Mouse (Mus musculus): ENCODE results near the gene Usb1. TPM values are rescaled to one million over a fixed set of nuclear protein-coding genes. Genes with fewer than 3 reads are reported as not detected.
A peak's percentile ranks its signal among the peaks of the same experiment; 100 is the strongest.

Usb1 gene
- polyA plus RNA-seq, 1 experiment, result 21.2 TPM

GRCm38 (mm10) chr8:95361016-95361341 is 28.9 kb downstream of the Usb1 start:
- no peaks in the 10 kb centered on the region for H3K36me3 ChIP-seq (ENCODE audit: control insufficient read depth, insufficient read depth, low read length)
- no peak for TF ChIP-seq CTCF (IDR thresholded peaks at IDR 0.05; ENCODE audit: extremely low read depth, insufficient read length, insufficient replicate concordance, low read depth, low read length)
- no peak for TF ChIP-seq POLR2A (IDR thresholded peaks at IDR 0.05; ENCODE audit: low read depth, low read length)
- peaks cover 35% of the 10 kb centered on the region for H3K4me1 ChIP-seq (ENCODE audit: control insufficient read depth, insufficient read depth, insufficient read length, low read length)
- 78% methylated on average over 3 of the region's 3 CpGs for WGBS
- no peaks in the 10 kb centered on the region for H3K27me3 ChIP-seq (ENCODE audit: control insufficient read depth, insufficient read depth, low read length)
- no peak overlapping the region for H3K27ac ChIP-seq (ENCODE audit: insufficient read depth, low read depth, low read length)
- H3K4me3 ChIP-seq (ENCODE audit: low read depth, low read length), result no peak overlapping the region

GRCm38 (mm10) chr8:95362272-95362671 is 30.2 kb downstream of the Usb1 start:
- 54% methylated on average over 6 of the region's 6 CpGs for WGBS
- Histone ChIP-seq H3K4me1 (ENCODE audit: control insufficient read depth, insufficient read depth, insufficient read length, low read length) (peaks cover 32% of the 10 kb centered on the region), H3K4me3 (ENCODE audit: low read depth, low read length) (no peak overlapping the region), H3K36me3 (ENCODE audit: control insufficient read depth, insufficient read depth, low read length) (no peaks in the 10 kb centered on the region), H3K27ac (ENCODE audit: insufficient read depth, low read depth, low read length) (no peak overlapping the region), H3K27me3 (ENCODE audit: control insufficient read depth, insufficient read depth, low read length) (no peaks in the 10 kb centered on the region)
- no peak for TF ChIP-seq CTCF (IDR thresholded peaks at IDR 0.05; ENCODE audit: extremely low read depth, insufficient read length, insufficient replicate concordance, low read depth, low read length)
- TF ChIP-seq POLR2A (IDR thresholded peaks at IDR 0.05; ENCODE audit: low read depth, low read length), result no peak

GRCm38 (mm10) chr8:95363849-95364248 is 31.8 kb downstream of the Usb1 start:
- peaks cover 24% of the 10 kb centered on the region for H3K4me1 ChIP-seq (ENCODE audit: control insufficient read depth, insufficient read depth, insufficient read length, low read length)
- WGBS, result 51% methylated on average over 2 of the region's 2 CpGs
- 0 out of 2 replicates have a peak overlapping the region, but pooled peaks have one; percentile 14 for H3K27ac ChIP-seq (ENCODE audit: insufficient read depth, low read depth, low read length)
- H3K27me3 ChIP-seq (ENCODE audit: control insufficient read depth, insufficient read depth, low read length), result no peaks in the 10 kb centered on the region
- H3K36me3 ChIP-seq (ENCODE audit: control insufficient read depth, insufficient read depth, low read length), result no peaks in the 10 kb centered on the region
- no peak overlapping the region for H3K4me3 ChIP-seq (ENCODE audit: low read depth, low read length)
- TF ChIP-seq POLR2A (IDR thresholded peaks at IDR 0.05; ENCODE audit: low read depth, low read length) (no peak), CTCF (IDR thresholded peaks at IDR 0.05; ENCODE audit: extremely low read depth, insufficient read length, insufficient replicate concordance, low read depth, low read length) (no peak)

GRCm38 (mm10) chr8:95369581-95370326 is 37.7 kb downstream of the Usb1 start:
- Histone ChIP-seq H3K4me3 (ENCODE audit: low read depth, low read length) (no peak overlapping the region), H3K36me3 (ENCODE audit: control insufficient read depth, insufficient read depth, low read length) (no peaks in the 10 kb centered on the region; the same call in 1 of the 2 replicates), H3K27ac (ENCODE audit: insufficient read depth, low read depth, low read length) (no peak overlapping the region), H3K4me1 (ENCODE audit: control insufficient read depth, insufficient read depth, insufficient read length, low read length) (no peaks in the 10 kb centered on the region), H3K27me3 (ENCODE audit: control insufficient read depth, insufficient read depth, low read length) (no peaks in the 10 kb centered on the region)
- 64% methylated on average over 20 of the region's 20 CpGs for WGBS
- no peak for TF ChIP-seq POLR2A (IDR thresholded peaks at IDR 0.05; ENCODE audit: low read depth, low read length)
- TF ChIP-seq CTCF (IDR thresholded peaks at IDR 0.05; ENCODE audit: extremely low read depth, insufficient read length, insufficient replicate concordance, low read depth, low read length), result no peak

GRCm38 (mm10) chr8:95373389-95374002 is 41.4 kb downstream of the Usb1 start:
- TF ChIP-seq POLR2A (IDR thresholded peaks at IDR 0.05; ENCODE audit: low read depth, low read length), result no peak
- TF ChIP-seq CTCF (IDR thresholded peaks at IDR 0.05; ENCODE audit: extremely low read depth, insufficient read length, insufficient replicate concordance, low read depth, low read length), result no peak
- Histone ChIP-seq H3K27me3 (ENCODE audit: control insufficient read depth, insufficient read depth, low read length) (no peaks in the 10 kb centered on the region), H3K36me3 (ENCODE audit: control insufficient read depth, insufficient read depth, low read length) (no peaks in the 10 kb centered on the region; the same call in 1 of the 2 replicates), H3K4me1 (ENCODE audit: control insufficient read depth, insufficient read depth, insufficient read length, low read length) (peaks cover 15% of the 10 kb centered on the region; the same call in 1 of the 2 replicates), H3K4me3 (ENCODE audit: low read depth, low read length) (no peak overlapping the region), H3K27ac (ENCODE audit: insufficient read depth, low read depth, low read length) (no peak overlapping the region)
- WGBS, result 64% methylated on average over 12 of the region's 12 CpGs

GRCm38 (mm10) chr8:95374429-95374828 is 42.3 kb downstream of the Usb1 start:
- H3K27me3 ChIP-seq (ENCODE audit: control insufficient read depth, insufficient read depth, low read length), result no peaks in the 10 kb centered on the region
- H3K36me3 ChIP-seq (ENCODE audit: control insufficient read depth, insufficient read depth, low read length), result no peaks in the 10 kb centered on the region; the same call in 1 of the 2 replicates
- TF ChIP-seq POLR2A (IDR thresholded peaks at IDR 0.05; ENCODE audit: low read depth, low read length) (no peak), CTCF (IDR thresholded peaks at IDR 0.05; ENCODE audit: extremely low read depth, insufficient read length, insufficient replicate concordance, low read depth, low read length) (no peak)
- H3K27ac ChIP-seq (ENCODE audit: insufficient read depth, low read depth, low read length), result no peak overlapping the region
- WGBS, result 79% methylated on average over 3 of the region's 3 CpGs
- no peak overlapping the region for H3K4me3 ChIP-seq (ENCODE audit: low read depth, low read length)
- H3K4me1 ChIP-seq (ENCODE audit: control insufficient read depth, insufficient read depth, insufficient read length, low read length), result peaks cover 15% of the 10 kb centered on the region; the same call in 1 of the 2 replicates

- 75% methylated on average over 7 of the region's 7 CpGs for whole genome bisulfite sequencing
- TF ChIP-seq CTCF (IDR thresholded peaks at IDR 0.05; ENCODE audit: extremely low read depth, insufficient read length, insufficient replicate concordance, low read depth, low read length) (no peak), POLR2A (IDR thresholded peaks at IDR 0.05; ENCODE audit: low read depth, low read length) (no peak)
- Histone ChIP-seq H3K4me3 (ENCODE audit: low read depth, low read length) (no peak overlapping the region), H3K36me3 (ENCODE audit: control insufficient read depth, insufficient read depth, low read length) (no peaks in the 10 kb centered on the region; the same call in 1 of the 2 replicates), H3K27ac (ENCODE audit: insufficient read depth, low read depth, low read length) (no peak overlapping the region), H3K4me1 (ENCODE audit: control insufficient read depth, insufficient read depth, insufficient read length, low read length) (peaks cover 15% of the 10 kb centered on the region; the same call in 1 of the 2 replicates), H3K27me3 (ENCODE audit: control insufficient read depth, insufficient read depth, low read length) (no peaks in the 10 kb centered on the region)
Observed at GRCm38 (mm10) chr8:95375374-95375930, 43.4 kb downstream of the Usb1 start.

All from small intestine, adult 2 months (tissue).